Mouse (Mus musculus) brain, embryonic 18.5 days (tissue): ENCODE measurements around the gene Fam243.

Source experiments
- DNase-seq: peaks from one replicate; pipeline ENCODE4 v3.0.0-alpha.2; 2012; ENCODE audit warnings: low read depth, low spot score

Fam243 gene

GRCm38 (mm10) chr16:92320361-92320760 is 880 bp downstream of the Fam243 start:
- DNase-seq: no peak

- no peak for DNase-seq
Observed at GRCm38 (mm10) chr16:92319353-92320109, 1.7 kb downstream of the Fam243 start.

DNA sequence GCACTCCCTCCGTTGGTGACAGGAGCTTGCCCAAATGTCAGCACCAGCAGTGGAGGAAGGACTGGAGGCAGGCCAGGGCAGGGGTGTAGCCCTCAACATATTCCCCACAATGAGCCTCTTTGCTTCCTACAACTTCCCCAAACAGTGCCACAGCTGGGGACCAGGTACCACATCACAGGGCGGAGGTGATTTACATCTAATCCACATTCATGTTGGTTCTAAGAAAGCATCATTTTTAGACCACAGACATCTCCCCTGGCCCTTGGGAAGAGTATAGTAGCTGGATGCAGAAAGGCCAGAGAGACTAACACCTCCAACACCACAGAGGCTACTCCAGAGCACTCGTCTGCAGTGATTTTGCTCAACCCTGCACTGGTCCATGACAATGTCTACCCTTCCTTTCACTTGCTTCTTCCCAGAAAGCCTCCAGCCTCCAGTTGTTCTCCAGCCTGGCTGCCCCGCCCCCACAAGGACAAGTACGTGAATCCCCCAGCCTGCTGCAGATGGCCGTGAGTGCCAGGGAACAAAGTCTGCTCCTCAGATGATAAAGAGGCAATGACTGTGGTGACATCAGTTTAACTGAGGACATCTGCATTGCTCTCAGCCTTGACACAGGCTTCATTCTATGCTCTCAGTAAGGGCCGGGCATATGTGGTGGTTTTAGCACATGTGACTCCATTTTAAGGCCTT is 5.0 kb downstream of the Fam243 start:
- DNase-seq: no peak

DNA sequence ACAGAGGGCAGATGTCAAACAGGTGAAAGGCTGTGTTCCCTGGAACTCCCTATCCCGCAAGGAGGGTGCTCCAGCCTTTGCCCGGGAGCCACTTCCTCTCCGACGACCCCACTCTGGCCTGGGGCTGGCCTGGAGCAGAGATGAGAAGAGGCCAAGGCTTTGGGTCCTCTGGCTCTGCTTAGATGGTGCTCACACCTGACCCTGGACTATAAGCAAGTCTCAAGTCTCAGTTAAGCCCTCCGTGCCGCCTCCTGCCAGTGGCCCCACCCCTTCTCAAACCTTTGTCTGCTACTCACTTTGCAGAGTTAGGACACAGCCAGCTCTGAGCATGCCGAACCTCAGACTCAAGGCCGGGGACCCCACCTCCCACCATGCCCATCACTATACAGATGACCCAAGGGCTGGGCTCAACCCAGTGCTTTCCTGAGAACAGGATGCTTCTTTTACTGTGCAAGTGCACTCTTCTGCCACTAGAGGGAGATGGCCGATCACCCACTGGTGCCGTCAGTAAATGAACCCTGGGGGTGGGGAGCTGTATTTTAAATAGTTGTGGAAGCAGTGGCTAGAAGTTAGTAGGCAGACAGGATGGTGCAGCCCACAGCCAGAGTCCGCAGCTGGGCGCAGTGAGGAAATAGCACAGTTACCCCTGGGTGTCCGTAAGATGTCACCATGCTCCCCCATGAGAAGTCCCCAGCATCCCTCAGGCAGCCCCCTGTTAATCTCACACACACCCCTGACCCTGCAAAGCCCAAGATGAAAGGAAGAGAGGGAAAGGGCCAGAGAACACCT is 7.1 kb downstream of the Fam243 start:
- DNase-seq: peak; percentile 28

GRCm38 (mm10) chr16:92309126-92309525 is 12.1 kb downstream of the Fam243 start:
- no peak for DNase-seq

- no peak for DNase-seq
Observed at GRCm38 (mm10) chr16:92307947-92308346, 13.3 kb downstream of the Fam243 start.

GRCm38 (mm10) chr16:92305519-92305918 is 15.7 kb downstream of the Fam243 start:
- no peak for DNase-seq

- no peak for DNase-seq
Observed at GRCm38 (mm10) chr16:92302506-92302905, 18.7 kb downstream of the Fam243 start.

DNA sequence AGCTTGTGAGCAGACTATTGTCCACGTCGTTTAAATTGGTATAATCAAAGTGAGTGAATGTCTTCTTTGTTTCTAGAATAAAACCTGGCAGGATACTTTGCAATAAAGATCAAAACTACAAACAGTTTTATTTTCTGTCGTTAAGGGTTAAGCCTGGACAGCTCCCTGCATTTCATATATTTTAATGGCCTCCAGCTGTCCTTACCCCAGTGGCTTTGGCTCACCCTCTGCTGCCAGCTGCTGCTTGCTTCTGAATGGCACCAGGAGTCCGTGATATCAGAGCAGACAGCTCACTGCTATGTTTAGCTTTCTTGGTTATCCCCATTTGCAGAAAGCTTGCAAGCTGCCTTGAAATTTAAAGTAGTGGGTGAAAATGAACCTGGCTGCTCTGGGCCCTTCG is 19.3 kb downstream of the Fam243 start:
- no peak for DNase-seq

DNA sequence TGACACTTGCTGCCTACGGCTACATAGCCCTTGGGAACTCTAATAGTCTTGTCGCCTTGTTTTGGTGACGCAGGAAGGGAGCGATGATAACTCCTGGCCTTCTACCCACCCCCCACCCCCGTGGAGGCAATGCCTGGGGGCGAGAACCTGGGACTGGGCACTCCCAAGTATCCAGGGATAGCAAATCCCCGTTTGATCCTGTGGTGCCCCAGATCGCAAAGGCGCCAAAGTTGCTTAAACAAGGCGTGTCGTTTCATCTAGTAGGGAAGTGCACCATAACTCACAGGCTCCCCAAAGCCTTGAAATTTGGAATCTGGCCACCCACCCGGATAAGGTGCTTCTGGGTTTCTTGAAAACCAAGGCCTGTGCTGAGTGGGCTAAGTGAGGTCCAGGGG is 19.8 kb downstream of the Fam243 start:
- DNase-seq: no peak

DNA sequence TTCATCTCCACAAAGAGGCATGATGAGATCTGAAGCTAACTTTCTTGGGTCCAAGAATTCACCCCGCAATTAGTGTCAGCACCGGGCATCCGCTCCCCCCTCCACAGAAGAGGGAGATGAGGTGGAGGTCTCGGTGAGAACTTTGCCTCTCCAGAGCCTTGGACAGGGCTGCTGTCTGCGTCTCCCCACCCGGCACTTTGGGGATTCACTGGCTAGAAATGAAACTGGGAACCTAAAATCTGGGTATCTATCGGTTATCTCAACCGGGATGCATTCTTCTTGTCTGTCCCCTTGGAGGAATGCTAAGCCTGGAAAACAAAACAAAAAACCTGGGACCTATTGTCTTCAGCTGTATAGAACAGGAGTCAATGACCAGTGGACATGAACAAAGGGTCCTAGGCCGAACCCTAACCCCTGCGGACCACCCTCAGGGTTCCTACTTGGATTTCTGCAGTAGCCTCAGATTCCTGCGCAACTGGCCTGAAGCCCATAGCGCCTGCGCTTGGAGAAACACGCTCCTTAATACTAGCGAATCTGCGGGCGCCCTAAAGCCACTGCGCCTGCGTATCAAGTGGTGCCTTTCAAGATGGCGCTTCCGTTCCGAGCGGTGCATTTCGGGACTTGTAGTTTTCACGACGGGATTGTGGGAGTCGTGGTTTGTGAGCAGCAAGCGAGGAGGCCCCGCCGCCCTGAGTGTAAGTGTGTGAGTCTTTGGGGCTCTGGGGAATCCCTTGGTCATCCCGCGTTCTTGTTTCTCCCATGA is 20.4 kb downstream of the Fam243 start, which contains the start of gene Smim11:
TSS of gene Smim11 (plus strand) at position 638 of the 763 bp plus-strand sequence.
- peak; percentile 95 for DNase-seq

- no peak for DNase-seq
Observed at GRCm38 (mm10) chr16:92295328-92295727, 25.9 kb downstream of the Fam243 start.

DNA sequence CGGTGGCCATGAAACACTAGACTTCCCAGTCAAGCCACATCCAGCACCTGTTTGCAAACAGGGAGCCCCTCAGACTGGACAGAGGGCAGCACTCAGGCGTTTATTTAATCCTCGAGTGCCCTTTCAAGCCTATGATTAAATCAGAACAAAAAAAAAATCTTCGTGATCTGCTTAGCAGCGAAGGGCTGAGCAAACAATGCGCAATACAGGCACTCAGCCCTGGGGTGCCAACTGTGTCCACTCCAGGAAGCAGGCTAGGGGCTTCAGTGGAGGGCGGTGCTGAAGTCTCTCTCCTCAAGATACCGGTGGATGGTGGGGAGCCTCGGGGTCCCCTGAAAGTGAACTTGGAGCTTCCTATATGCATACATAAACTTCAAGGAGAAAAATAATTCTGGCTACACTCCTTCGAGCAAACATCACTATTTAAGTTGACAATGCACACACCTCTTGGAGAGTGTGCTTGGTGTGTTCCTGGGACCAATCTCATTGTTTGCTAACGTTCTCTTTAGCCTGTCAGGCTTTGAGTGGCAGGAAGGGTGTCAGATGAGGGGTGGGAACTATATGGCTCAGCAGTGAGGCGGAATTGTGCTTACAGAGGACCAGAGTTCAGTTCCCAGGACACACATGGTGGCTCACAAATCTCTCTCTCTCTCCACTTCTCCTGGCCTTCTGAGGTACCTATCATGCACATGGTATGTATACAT is 26.8 kb downstream of the Fam243 start:
- no peak for DNase-seq

- DNase-seq: no peak
Observed at GRCm38 (mm10) chr16:92292101-92292500, 29.1 kb downstream of the Fam243 start, which contains the start of gene Kcne2. Kcne2 (plus strand) TSS chr16:92292389.

GRCm38 (mm10) chr16:92290045-92290444 is 31.2 kb downstream of the Fam243 start:
- DNase-seq: no peak

GRCm38 (mm10) chr16:92288778-92289177 is 32.5 kb downstream of the Fam243 start:
- peak; percentile 18 for DNase-seq

DNA sequence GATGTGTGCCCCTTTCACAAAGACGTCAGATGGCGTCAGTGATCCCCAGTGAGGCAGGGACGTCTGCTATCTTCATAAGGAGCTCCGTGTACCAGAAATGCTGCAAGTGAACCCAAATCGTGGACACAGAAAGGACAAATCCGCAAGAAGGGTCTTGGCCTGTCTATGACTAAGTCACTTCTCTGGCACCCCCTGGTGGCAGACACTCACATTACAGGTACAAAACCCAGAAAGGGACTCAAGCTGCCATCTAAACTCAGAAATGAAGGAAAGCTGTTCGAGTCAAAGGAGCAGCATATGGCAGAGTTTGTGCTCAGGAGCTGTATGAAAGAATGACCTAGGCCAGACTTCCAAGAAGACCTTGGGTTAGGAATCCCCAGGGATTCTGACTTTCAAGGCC is 34.6 kb downstream of the Fam243 start:
- peak; percentile 50 for DNase-seq

GRCm38 (mm10) chr16:92285068-92285467 is 36.2 kb downstream of the Fam243 start:
- DNase-seq: no peak

DNA sequence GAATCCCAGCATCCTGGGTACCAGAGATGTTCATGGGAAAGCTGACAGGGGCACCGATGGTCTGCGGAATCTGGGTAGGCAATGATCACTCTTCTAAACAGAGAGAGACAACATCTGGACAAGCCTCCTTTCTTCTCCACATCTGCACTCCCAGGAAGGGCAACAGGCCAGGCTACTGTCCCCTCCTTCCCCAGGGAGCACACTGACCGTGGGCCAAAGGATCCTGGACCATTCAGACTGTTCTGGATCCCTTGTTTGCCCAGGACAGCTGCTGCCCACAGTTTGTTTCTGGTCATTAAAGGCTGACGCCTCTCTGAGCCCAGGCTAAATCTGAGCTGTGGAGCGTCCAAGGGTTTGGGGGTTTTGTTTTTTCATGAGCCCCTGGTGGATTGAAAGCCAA is 38.6 kb downstream of the Fam243 start:
- no peak for DNase-seq

DNA sequence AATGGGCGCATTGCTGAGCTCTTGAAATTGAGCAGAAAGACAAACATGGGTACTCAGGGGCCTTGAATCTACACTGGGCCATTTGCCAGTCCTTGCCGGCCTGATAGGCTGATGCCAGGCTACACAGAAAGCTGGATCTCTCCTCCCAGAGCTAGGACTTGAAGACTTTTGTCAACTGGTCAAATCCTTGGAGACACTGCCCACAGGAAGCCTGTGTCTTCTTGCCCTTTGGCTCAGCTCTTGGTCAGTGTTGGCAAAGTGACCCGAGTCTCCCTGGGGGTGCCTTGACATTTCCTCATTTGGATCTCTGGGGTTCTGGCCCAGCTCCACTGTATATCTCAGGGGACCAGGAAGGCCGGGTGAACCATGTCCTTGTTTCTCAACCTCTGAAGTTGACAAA is 45.7 kb downstream of the Fam243 start:
- DNase-seq: no peak

DNA sequence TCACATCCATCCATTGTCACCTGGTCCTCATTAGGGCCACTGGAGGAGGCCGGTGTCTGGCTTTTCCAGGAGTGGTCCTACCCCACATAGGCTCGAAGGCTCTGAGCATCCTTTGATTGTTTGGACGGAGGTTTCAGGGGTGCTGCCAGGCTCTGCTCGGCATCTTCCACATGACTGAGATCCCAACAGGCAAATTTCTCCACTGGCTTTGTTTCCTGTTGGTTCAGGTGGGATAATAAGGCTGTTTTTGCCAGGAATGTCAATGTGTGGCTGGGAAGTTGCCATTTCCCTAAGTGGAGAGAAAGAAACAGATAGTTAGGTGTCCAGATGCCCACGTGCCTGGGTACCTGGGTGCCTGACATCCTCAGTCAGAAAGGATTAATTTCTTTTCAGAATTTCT is 46.7 kb downstream of the Fam243 start:
- DNase-seq: no peak
